Mouse (Mus musculus): ENCODE measurements at regions not wholly inside any gene's neighbourhood (a gene's known extent, or its start where the extent isn't known, plus 50 kb on each side); places are given as distances from the start of the nearest gene placed in this dataset.
A peak's percentile ranks its signal among the peaks of the same experiment; 100 is the strongest.

DNA sequence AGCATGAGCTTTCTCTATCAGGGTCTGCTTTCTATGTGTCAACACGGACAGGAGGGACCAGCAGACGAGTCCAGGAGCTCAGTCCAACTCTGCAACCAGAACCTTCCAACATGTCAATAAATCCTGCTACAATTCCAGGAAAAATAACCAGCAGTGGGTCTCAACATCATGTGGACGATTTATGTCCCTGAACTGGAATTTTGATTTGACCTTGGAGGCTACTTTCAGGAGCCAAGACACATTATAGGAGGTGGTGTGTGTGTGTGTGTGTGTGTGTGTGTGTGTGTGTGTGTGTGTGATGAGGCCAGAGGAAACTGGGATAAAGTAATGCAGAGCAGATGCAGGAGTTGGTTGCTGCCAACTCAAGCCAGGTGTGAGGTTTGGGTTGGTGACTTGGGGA lies 107.8 kb downstream of the Edn3 start:
- Histone ChIP-seq H3K4me2 (no peak overlapping the region), H3K27ac (no peak overlapping the region), H3K4me1 (peaks cover 11% of the 10 kb centered on the region), H3K4me3 (replicated peaks) (no peak overlapping the region), H3K9ac (no peak overlapping the region), H3K36me3 (replicated peaks) (no peaks in the 10 kb centered on the region), H3K27me3 (no peaks in the 10 kb centered on the region), H3K9me3 (no peaks in the 10 kb centered on the region)
- ATAC-seq (ENCODE audit: low FRiP score) = no peak
- 79% methylated on average over 3 of the region's 3 CpGs for WGBS

DNA sequence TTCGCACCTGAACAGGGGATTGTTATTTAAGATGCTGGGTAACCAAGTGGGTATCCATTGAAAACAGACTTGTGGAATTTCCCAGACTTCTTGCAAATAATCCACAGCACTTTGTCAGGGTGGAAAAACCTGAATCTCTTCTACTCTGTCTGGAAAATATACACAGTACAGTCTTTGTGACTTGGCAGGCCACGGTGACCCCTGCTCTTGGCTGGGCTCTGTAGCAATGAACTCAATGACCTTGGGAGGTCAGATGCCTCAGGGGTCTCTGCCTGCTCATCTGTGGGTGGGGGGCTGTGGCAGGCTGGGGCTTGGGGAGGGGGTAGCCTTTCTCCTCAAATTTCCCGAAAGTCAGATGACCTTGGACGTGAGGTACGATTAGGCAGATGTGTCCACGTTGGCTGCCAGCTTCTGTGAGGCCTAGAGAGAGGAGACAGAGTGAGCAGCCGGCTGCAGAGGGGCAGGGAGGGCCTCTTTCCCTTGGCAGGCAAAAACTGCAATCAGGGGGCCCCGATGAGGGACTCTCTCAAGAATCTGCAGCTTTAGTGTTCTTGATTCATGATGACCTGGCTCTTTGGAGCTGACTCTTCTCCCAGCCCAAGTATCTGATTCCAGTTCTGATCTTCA lies 108.4 kb downstream of the Edn3 start:
- no peak for ATAC-seq (ENCODE audit: low FRiP score)
- Histone ChIP-seq H3K9ac (no peak overlapping the region), H3K27ac (no peak overlapping the region), H3K9me3 (no peaks in the 10 kb centered on the region), H3K4me3 (replicated peaks) (no peak overlapping the region), H3K4me2 (no peak overlapping the region), H3K4me1 (peaks cover 11% of the 10 kb centered on the region), H3K27me3 (no peaks in the 10 kb centered on the region), H3K36me3 (replicated peaks) (no peaks in the 10 kb centered on the region)
- 76% methylated on average over 8 of the region's 8 CpGs for WGBS

DNA sequence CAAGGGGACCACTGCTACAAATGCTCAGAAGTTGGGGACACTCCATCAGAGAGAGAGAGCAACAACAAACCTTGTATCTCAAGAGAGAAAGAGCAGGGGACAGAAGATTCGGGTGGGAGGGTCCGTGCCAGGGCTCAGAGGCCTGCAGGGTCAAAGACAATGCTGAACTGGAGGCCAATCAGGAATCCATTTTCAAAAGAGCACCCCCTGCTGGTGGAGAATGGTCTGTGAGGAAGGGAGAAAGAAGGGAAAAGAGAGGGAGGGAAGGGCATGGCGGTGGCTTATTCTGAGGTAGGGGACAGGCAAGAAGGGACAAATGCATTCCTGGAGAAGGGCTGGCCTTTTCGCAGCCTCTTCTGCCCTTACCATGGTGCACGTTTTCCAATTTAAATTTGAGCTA lies 109.9 kb downstream of the Edn3 start:
- no peaks in the 10 kb centered on the region for H3K27me3 ChIP-seq
- no peak overlapping the region for H3K4me3 ChIP-seq (replicated peaks)
- H3K9me3 ChIP-seq = no peaks in the 10 kb centered on the region
- H3K36me3 ChIP-seq (replicated peaks) = no peaks in the 10 kb centered on the region
- no peak for ATAC-seq (ENCODE audit: low FRiP score)
- H3K4me1 ChIP-seq = peaks cover 11% of the 10 kb centered on the region
- 48% methylated on average over 5 of the region's 5 CpGs for WGBS
- H3K27ac ChIP-seq = no peak overlapping the region
- H3K9ac ChIP-seq = no peak overlapping the region
- no peak overlapping the region for H3K4me2 ChIP-seq

DNA sequence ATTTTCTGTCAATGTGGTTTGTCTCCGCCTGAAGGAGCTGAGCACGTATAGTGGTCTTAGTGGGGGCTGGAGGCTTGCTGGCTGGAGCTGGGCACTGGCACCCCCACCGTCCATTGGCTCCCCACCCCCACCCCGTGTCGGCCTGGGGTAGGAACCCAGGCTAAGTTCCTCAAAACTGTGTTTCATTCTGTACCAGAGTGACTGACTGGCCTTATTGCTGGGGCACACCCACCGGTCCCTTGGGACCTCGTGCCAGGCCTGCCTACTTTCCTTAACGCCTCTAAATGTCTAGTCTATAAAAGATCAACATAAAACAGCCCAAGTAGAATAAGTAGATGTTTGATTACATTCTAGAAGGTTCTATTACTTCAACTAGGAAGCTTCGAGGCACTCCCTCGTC lies 110.8 kb downstream of the Edn3 start:
- Histone ChIP-seq H3K4me3 (replicated peaks) (no peak overlapping the region), H3K9me3 (no peaks in the 10 kb centered on the region), H3K4me1 (peaks cover 11% of the 10 kb centered on the region), H3K36me3 (replicated peaks) (no peaks in the 10 kb centered on the region), H3K27ac (no peak overlapping the region), H3K27me3 (no peaks in the 10 kb centered on the region), H3K9ac (no peak overlapping the region), H3K4me2 (no peak overlapping the region)
- ATAC-seq (ENCODE audit: low FRiP score) = no peak
- 80% methylated on average over 10 of the region's 10 CpGs for WGBS

DNA sequence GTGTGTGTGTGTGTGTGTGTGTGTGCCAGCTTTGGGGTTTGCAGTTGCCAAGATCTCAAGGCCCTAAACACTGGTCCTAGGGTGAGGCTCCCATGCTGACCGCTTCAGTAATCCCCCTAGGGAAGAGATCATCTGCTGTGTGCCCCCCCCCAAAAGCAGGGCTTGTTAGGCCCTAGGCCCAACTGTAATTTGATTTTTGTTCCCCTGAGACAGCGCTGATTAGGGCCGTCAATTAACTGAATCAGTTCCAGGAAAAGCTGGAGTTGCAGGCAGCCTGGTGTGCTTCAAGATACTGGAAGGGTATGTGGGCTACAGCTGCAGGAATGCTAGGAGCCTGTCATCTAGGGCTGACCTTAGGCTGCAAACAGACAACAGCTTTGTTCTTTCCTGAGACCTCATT lies 111.4 kb downstream of the Edn3 start:
- H3K9me3 ChIP-seq = no peaks in the 10 kb centered on the region
- H3K9ac ChIP-seq = no peak overlapping the region
- WGBS = 58% methylated on average over 3 of the region's 3 CpGs
- H3K27ac ChIP-seq = no peak overlapping the region
- H3K36me3 ChIP-seq (replicated peaks) = no peaks in the 10 kb centered on the region
- H3K27me3 ChIP-seq = no peaks in the 10 kb centered on the region
- H3K4me1 ChIP-seq = peaks cover 11% of the 10 kb centered on the region
- no peak overlapping the region for H3K4me2 ChIP-seq
- H3K4me3 ChIP-seq (replicated peaks) = no peak overlapping the region
- ATAC-seq (ENCODE audit: low FRiP score) = 0 out of 2 replicates have a peak, but pooled peaks have one; percentile 33

DNA sequence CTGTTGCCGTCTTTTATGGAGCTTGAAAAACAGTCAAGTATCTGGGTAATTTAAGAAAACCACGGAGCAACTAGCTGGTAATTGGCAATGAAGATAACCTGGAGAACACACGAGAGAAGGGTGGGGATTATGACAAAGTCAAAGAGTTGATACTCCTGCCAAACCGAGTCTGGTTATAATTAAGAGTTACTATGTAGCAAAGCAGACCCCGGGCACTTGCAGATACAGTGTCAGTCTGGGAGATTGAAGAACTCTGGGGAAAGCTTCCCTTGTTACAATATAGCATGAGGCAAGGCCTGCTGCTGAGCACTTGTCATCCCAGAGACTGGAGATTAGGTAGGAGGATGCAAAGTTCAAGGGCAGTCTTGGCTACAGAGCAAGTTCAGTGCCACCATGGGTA lies 116.5 kb downstream of the Edn3 start:
- Histone ChIP-seq H3K9me3 (no peaks in the 10 kb centered on the region), H3K4me2 (no peak overlapping the region), H3K27me3 (no peaks in the 10 kb centered on the region), H3K4me3 (replicated peaks) (no peak overlapping the region), H3K9ac (no peak overlapping the region), H3K36me3 (replicated peaks) (no peaks in the 10 kb centered on the region), H3K27ac (no peak overlapping the region), H3K4me1 (peaks cover 4% of the 10 kb centered on the region; the same call in 1 of the 2 replicates)
- WGBS = 61% methylated on average over 5 of the region's 5 CpGs
- ATAC-seq (ENCODE audit: low FRiP score) = no peak

DNA sequence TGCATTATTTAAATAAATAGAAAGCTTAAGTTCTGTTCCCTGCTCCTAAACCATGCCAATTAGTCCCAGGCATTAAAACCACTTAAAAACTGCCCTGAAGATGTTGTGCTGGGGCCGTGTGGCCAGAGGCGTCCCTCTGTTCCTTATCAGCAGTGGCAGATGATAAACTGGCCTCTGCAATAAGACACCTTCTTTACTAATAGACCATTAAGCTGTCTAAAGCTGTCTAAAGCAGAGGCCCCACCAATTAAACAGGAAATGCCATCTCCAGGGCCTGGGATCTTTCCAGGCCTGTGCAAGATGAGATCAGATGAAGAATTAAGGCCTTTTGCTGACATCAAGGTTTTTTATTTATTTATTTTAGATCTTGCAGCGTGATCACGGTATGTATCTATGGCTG lies 118.6 kb downstream of the Edn3 start:
- H3K9me3 ChIP-seq = no peaks in the 10 kb centered on the region
- no peaks in the 10 kb centered on the region for H3K27me3 ChIP-seq
- WGBS = 74% methylated on average over 4 of the region's 4 CpGs
- H3K4me3 ChIP-seq (replicated peaks) = no peak overlapping the region
- H3K36me3 ChIP-seq (replicated peaks) = no peaks in the 10 kb centered on the region
- H3K27ac ChIP-seq = no peak overlapping the region
- no peak overlapping the region for H3K4me2 ChIP-seq
- no peaks in the 10 kb centered on the region for H3K4me1 ChIP-seq
- no peak overlapping the region for H3K9ac ChIP-seq
- ATAC-seq (ENCODE audit: low FRiP score) = no peak

DNA sequence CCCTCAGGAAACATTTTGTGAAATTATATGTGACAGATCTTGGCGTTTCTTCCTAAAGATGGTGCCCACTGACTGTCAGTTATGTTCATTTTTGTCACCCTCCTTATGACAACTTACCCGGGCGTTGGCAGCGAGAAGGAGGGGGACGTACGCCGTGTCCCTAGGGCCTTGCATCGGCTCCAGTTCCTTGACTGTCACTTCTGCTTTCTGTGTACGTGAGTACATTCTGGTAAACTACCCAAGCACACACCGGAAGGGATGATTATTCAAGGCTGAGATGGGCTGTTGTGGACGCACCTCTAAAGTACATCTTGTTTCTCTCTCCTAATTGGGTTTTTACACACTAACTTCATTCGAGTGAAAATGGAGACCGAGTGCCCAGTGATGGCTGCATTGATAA lies 120.2 kb downstream of the Edn3 start:
- Histone ChIP-seq H3K4me3 (replicated peaks) (no peak overlapping the region), H3K9me3 (no peaks in the 10 kb centered on the region), H3K4me2 (no peak overlapping the region), H3K9ac (no peak overlapping the region), H3K36me3 (replicated peaks) (no peaks in the 10 kb centered on the region), H3K27ac (no peak overlapping the region), H3K4me1 (no peaks in the 10 kb centered on the region), H3K27me3 (no peaks in the 10 kb centered on the region)
- WGBS = 94% methylated on average over 13 of the region's 13 CpGs
- ATAC-seq (ENCODE audit: low FRiP score) = no peak

DNA sequence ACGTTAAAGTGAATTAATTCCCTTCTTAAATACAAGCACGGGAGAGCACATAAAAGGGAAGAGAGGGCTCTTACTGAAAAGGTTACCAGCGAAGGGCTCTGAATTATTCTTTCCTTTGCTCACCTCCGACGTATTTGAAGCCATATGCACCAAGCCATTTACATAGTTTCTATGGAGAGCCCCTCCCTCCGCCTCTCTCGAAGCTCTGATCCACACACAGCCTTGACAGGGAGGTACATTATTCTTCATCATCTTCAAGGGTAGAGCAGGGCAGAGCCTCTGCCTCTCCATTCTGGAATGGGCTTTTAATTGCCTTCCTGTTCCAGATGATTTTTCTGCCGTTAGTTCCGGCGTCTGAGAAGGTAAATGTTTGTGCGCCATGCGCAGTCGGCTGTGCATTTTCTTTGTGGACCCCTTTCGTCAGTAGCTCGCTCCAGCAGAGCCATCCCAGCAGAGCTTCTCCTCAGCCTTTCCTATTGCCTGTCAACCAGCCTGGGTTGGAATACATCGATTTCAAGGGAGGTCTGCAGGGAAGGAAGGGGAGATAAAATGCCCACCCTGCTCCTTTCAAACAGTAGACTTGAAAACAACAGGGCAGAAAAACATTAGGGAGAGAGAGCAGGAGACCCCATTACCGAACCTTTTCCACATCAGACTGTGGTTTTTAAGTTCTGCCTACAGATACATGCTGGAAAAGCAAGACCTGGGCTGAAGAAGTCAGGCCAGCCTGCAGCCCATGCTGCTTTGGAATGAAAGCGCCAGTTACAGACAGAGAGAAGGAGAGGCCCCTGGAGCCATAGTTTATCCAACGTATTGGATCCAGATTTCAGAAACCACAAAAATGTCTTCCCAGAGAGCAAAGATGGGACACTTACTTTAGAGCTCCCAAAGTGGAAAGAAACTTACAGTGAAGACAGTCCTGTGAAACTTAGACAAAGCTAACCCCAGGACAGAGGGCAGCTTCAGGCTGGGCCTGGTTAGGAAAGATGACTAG lies 124.1 kb downstream of the Edn3 start:
- Histone ChIP-seq H3K36me3 (replicated peaks) (no peaks in the 10 kb centered on the region), H3K4me2 (no peak overlapping the region), H3K27me3 (no peaks in the 10 kb centered on the region), H3K9ac (no peak overlapping the region), H3K4me3 (replicated peaks) (no peak overlapping the region), H3K4me1 (no peaks in the 10 kb centered on the region), H3K9me3 (no peaks in the 10 kb centered on the region), H3K27ac (no peak overlapping the region)
- ATAC-seq (ENCODE audit: low FRiP score) = no peak
- WGBS = 81% methylated on average over 19 of the region's 19 CpGs

DNA sequence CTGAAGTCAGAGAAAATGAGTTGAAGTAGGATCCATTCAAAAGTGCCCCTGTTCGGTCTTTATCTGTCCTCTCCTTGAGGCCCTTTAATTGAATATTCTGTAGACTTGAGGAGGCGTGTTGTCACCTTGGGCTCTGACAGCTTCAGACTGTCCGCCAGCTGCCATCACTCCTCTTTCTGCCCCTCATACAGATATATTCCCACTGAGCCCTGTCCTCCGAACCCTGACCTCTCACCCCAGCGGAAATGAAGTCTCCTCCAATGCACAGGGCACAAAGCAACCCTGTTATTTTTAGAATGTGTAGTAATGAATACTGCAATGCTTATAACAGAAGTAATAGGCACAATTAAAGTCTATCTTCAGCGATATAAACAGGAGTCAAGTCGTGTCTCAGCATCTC lies 117.4 kb upstream of the Gm14444 start:
- Histone ChIP-seq H3K36me3 (replicated peaks) (no peaks in the 10 kb centered on the region), H3K4me2 (no peak overlapping the region), H3K9ac (no peak overlapping the region), H3K27ac (no peak overlapping the region), H3K4me1 (no peaks in the 10 kb centered on the region), H3K27me3 (no peaks in the 10 kb centered on the region), H3K9me3 (no peaks in the 10 kb centered on the region), H3K4me3 (replicated peaks) (no peak overlapping the region)
- 67% methylated on average over 7 of the region's 7 CpGs for WGBS
- ATAC-seq (ENCODE audit: low FRiP score) = no peak

DNA sequence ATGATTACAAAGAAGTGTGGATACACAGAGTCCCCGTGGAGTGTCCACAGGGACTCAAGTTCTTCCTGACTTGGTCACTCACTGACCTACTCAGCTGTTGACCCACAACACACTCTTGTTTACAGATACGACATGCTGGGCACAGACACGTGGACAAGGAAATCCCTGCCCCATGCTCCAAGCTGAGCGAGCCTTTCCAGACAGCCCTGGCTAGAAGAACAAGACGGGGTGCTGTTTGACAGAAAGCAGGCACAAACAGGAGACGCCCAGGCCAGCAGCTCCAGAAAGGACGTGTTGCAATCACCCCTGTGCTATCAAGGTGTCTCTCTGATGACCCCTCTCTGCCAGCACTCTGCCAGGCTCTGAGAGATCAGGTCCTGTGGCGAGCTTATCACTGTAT lies 112.6 kb upstream of the Gm14444 start:
- WGBS = 89% methylated on average over 8 of the region's 8 CpGs
- no peaks in the 10 kb centered on the region for H3K36me3 ChIP-seq (replicated peaks)
- ATAC-seq (ENCODE audit: low FRiP score) = no peak
- H3K9ac ChIP-seq = no peak overlapping the region
- no peak overlapping the region for H3K27ac ChIP-seq
- no peak overlapping the region for H3K4me3 ChIP-seq (replicated peaks)
- no peaks in the 10 kb centered on the region for H3K27me3 ChIP-seq
- no peaks in the 10 kb centered on the region for H3K4me1 ChIP-seq
- no peak overlapping the region for H3K4me2 ChIP-seq
- no peaks in the 10 kb centered on the region for H3K9me3 ChIP-seq

DNA sequence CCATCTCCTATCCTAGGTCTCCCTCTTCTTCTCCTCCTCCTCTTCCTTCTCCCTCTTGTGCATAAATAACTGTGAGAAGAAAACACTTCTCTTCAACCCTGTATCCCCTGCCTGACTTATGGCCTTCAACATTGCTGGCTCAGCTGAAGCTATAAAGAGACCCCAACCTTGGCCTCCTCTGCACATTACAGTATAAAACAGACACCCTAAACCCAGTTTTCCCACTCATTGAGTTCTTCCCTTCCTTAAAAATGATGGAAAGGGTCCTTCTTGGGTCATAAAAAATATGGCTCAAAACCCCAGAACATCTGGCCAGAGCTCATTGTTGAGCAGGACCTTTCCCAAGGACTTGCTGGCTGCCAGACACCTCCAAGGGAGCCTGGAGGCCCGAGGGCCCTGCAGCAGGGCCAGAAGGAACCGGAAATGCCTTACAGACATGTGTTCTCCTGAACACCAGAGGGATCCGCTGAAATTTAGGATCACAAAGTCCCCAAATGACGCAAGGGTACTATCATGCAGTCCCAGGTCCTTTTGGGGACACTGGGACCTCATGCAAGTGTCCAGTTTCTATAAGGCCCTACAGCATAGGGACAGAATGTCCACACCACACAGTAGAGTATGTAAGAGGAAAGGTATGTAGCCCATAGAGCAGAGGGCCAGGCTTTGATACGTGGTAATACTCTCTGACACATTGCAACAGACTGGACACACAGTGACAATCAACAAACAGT lies 109.9 kb upstream of the Gm14444 start:
- Histone ChIP-seq H3K4me1 (no peaks in the 10 kb centered on the region), H3K27ac (no peak overlapping the region), H3K9me3 (no peaks in the 10 kb centered on the region), H3K9ac (no peak overlapping the region), H3K36me3 (replicated peaks) (no peaks in the 10 kb centered on the region), H3K4me3 (replicated peaks) (no peak overlapping the region), H3K27me3 (no peaks in the 10 kb centered on the region), H3K4me2 (no peak overlapping the region)
- peak; percentile 24; the same call in 1 of the 2 replicates for ATAC-seq (ENCODE audit: low FRiP score)
- 82% methylated on average over 5 of the region's 5 CpGs for WGBS

All from forebrain, embryonic 12.5 days (tissue).